Mouse (Mus musculus) intestine, postnatal 0 days (tissue): ENCODE measurements around the gene Slc22a20. TPM values are rescaled to one million over a fixed set of nuclear protein-coding genes. Genes with fewer than 3 reads are reported as not detected.

Experiments
- ATAC-seq: fragments of 200-750 bp; cut with Nextera tagmentation; 2 replicates; pipeline ENCODE4 v1.8.0; 2017; ENCODE audit warnings: mild to moderate bottlenecking, moderate TSS enrichment, moderate library complexity
- H3K27ac ChIP-seq: fragments of 300-500 bp; sonication (generic); 2 replicates; pipeline ENCODE4 v1.5.1; 2014; ENCODE audit warnings: mild to moderate bottlenecking, low read depth, low read length, moderate library complexity
- H3K27me3 ChIP-seq: fragments of 300-500 bp; sonication (generic); replicated peaks from 2 replicates; pipeline ENCODE4 v1.6.1; 2014; ENCODE audit warnings: low read length, mixed read lengths; ENCODE audit not compliant: control insufficient read depth, insufficient read depth
- H3K36me3 ChIP-seq: fragments of 300-500 bp; sonication (generic); 2 replicates; pipeline ENCODE4 v1.6.1; 2014; ENCODE audit warnings: mild to moderate bottlenecking, moderate library complexity; ENCODE audit not compliant: control insufficient read depth, insufficient read depth
- H3K4me1 ChIP-seq: fragments of 300-500 bp; sonication (generic); replicated peaks from 2 replicates; pipeline ENCODE4 v1.6.1; 2014; ENCODE audit warnings: antibody characterized with exemption, low read length, mixed read lengths; ENCODE audit not compliant: control insufficient read depth, insufficient read depth
- H3K4me2 ChIP-seq: fragments of 300-500 bp; sonication (generic); replicated peaks from 2 replicates; pipeline ENCODE4 v1.6.1; 2014; ENCODE audit warnings: low read depth, mild to moderate bottlenecking, moderate library complexity
- H3K4me3 ChIP-seq: fragments of 300-500 bp; sonication (generic); 2 replicates; pipeline ENCODE4 v1.5.1; 2014; ENCODE audit warnings: low read depth, low read length
- H3K9ac ChIP-seq: fragments of 300-500 bp; sonication (generic); 2 replicates; pipeline ENCODE4 v1.6.1; 2014; ENCODE audit warnings: mild to moderate bottlenecking, low read depth, low read length
- H3K9me3 ChIP-seq: fragments of 300-500 bp; sonication (generic); 2 replicates; pipeline ENCODE4 v1.6.1; 2016; ENCODE audit warnings: mixed run types; ENCODE audit not compliant: control insufficient read depth
- CTCF ChIP-seq: sonication (generic); IDR thresholded peaks from 2 replicates; pipeline ENCODE4 v1.5.1; 2016; ENCODE audit warnings: low read depth, mild to moderate bottlenecking, control low read depth, antibody characterized with exemption, moderate library complexity
- WGBS: fragments of 180-500 bp; shearing (Covaris S2); extraction: QIAGEN DNeasy Blood & Tissue Kit; methylation state at CpG from one replicate; pipeline ENCODE4 v1.1.7; 2014; 5-methylcytosine and 5-hydroxymethylcytosine counted together
- polyA plus RNA-seq: library from polyadenylated mRNA; unstranded; fragments of >200 nt; fragmentation: Nextera tagmentation; extraction: Ambion mirVana; gene quantifications from 2 replicates; pipeline ENCODE4 v1.2.1, GENCODE M21; 2015

The Slc22a20 gene
- polyA plus RNA-seq, 1 experiment from 2014 or later: not detected

GRCm38 (mm10) chr19:6020276-6020675 lies 34.3 kb upstream of the Slc22a20 start:
- WGBS: 41% methylated on average over 3 of the region's 3 CpGs
- Histone ChIP-seq H3K9me3 (no peaks in the 10 kb centered on the region), H3K4me1 (no peaks in the 10 kb centered on the region), H3K4me2 (no peak overlapping the region), H3K9ac (no peak overlapping the region), H3K27me3 (no peaks in the 10 kb centered on the region), H3K4me3 (no peak overlapping the region), H3K36me3 (no peaks in the 10 kb centered on the region), H3K27ac (no peak overlapping the region)
- peak; percentile 62 for TF ChIP-seq CTCF
- no peak for ATAC-seq

DNA sequence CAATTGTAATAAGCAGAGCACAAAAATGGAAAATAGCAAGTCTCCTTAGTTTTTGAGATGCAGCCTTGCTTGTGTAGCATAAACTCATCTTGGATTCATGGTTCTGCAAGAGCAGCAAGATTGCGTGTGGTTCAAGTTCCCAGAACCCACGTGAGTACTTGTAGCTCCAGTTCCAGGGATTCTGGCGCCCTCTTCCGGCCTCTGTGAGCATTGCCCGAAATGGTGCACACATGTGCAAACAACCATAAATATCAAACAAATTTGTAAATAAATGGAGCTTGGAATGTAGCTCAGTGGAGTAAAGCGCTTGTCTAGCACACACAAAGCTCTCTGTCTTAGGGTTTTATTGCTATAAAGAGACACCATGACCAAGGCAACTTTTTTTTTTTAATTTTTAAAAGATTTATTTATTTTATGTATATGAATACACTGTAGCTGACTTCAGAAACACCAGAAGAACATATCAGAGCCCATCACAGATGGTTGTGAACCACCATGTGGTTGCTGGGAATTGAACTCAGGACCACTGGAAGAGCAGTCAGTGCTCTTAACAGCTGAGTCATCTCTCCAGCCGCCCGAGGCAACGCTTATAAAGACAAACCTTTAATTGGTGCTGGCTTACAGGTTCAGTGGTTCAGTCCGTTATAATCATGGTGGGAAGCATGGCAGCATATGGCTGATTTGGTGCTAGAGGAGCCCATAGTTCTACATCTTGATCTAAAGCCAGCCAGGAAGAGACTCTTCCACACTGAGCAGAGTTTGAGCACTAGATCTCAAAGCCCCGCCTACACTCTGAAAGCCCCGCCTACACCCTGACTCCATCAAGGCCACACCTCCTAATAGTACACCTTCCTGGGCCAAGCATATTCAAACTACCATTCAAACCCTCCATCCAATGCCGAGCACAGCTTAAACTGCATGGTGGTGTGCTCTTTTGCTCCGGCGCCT lies 32.5 kb upstream of the Slc22a20 start:
- Histone ChIP-seq H3K9ac (no peak overlapping the region), H3K4me2 (0 out of 2 replicates have a peak overlapping the region, but pooled peaks have one; percentile 13), H3K4me1 (no peaks in the 10 kb centered on the region), H3K27ac (no peak overlapping the region), H3K4me3 (no peak overlapping the region), H3K27me3 (no peaks in the 10 kb centered on the region), H3K36me3 (no peaks in the 10 kb centered on the region; the same call in 1 of the 2 replicates), H3K9me3 (no peaks in the 10 kb centered on the region)
- peak; percentile 95 for TF ChIP-seq CTCF
- ATAC-seq: 0 out of 2 replicates have a peak, but pooled peaks have one; percentile 16
- 32% methylated on average over 15 of the region's 15 CpGs for WGBS

DNA sequence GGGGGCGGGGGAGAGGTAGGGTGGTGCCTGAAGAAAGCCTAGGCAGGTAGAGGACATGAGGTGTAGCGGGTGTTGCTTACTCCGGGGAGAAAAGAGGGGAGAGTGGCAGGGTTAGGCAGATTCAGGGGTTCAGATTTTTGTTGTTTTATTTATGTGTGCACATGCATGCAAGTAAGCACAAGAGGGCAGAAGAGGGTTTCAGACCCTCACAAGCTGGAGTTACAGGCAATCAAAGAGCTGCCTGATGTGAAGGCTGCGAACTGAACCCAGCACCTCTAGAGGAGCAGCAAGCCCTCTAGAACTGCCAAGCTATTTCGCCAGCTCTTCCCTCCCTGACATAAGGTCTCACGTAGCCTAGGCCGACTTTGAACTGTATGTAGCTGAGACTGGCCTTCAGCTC lies 30.6 kb upstream of the Slc22a20 start:
- WGBS: 66% methylated on average over 7 of the region's 7 CpGs
- peak overlapping the region; percentile 89 for H3K4me2 ChIP-seq
- TF ChIP-seq CTCF: peak; percentile 53

DNA sequence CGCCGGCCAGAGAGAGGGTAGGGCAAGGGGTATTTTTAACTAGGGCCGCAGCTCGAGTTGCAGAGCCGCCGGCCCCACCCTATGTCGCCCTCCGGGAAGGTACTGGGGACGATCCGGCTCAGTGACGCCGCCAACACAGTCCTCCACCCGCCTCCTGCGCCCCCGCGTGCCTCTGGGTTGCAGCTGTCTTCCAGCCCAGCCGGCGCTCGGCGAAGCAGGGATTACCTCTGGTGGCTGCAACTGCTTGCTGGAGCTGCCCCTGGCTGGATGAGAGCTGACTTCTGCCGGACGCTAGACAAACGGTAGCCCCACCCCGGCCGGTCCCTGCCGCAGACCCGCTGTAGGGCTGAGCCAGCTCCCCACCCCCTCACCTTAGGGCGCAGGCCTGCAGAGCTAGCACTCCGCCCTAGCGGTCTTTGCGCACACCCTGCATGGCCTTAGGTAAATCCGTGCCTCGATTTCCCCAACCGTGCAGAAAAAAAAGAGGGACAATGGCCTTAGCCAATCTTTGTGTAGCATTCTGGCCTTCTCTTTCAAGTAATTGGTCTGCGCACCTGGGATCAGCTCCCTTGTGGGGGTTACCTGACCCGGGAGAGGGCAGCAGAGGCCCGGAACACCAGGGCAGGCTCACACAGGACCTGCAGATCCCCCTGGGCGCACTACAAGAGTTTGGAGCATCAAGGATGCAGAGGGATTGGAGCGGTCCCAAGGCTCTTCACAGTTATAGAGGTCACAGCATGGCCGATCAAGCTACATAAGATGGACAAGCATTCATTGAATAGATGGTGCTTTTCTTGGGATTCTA lies 29.8 kb upstream of the Slc22a20 start, which contains the start of gene Capn1:
Capn1 (minus strand) TSS at position 387 of the 805 bp plus-strand sequence.
- Histone ChIP-seq H3K4me1 (no peaks in the 10 kb centered on the region), H3K27me3 (no peaks in the 10 kb centered on the region), H3K9ac (peak within 1 kb of the TSS; percentile 65), H3K27ac (peak within 1 kb of the TSS; percentile 73), H3K9me3 (no peaks in the 10 kb centered on the region), H3K4me2 (peak within 1 kb of the TSS; percentile 89), H3K36me3 (peaks cover 6% of the 10 kb centered on the region; the same call in 1 of the 2 replicates), H3K4me3 (peak within 1 kb of the TSS; percentile 60)
- ATAC-seq: peak; percentile 64
- TF ChIP-seq CTCF: peak; percentile 56
- WGBS: 5% methylated on average over 40 of the region's 40 CpGs

More for the DNA sequence above, 30.6 kb upstream of the Slc22a20 start:
- no peak overlapping the region for H3K4me3 ChIP-seq
- H3K27ac ChIP-seq: no peak overlapping the region
- no peaks in the 10 kb centered on the region for H3K4me1 ChIP-seq
- H3K9me3 ChIP-seq: no peaks in the 10 kb centered on the region
- H3K27me3 ChIP-seq: no peaks in the 10 kb centered on the region
- no peak overlapping the region for H3K9ac ChIP-seq
- no peak for ATAC-seq
- no peaks in the 10 kb centered on the region; the same call in 1 of the 2 replicates for H3K36me3 ChIP-seq

GRCm38 (mm10) chr19:6014991-6015510 lies 29.1 kb upstream of the Slc22a20 start:
- no peak for TF ChIP-seq CTCF
- no peaks in the 10 kb centered on the region for H3K27me3 ChIP-seq
- H3K4me1 ChIP-seq: no peaks in the 10 kb centered on the region
- 3% methylated on average over 15 of the region's 18 CpGs for WGBS
- peaks cover 13% of the 10 kb centered on the region; the same call in 1 of the 2 replicates for H3K36me3 ChIP-seq
- H3K4me3 ChIP-seq: peak overlapping the region; percentile 60
- peak overlapping the region; percentile 65 for H3K9ac ChIP-seq
- H3K9me3 ChIP-seq: no peaks in the 10 kb centered on the region
- H3K27ac ChIP-seq: peak overlapping the region; percentile 73
- peak overlapping the region; percentile 89 for H3K4me2 ChIP-seq
- ATAC-seq: peak; percentile 75
